14 mouse cellular contexts compared by ENCODE assay signal in genomic region chr13:94038052-94038340, GRCm38 (mm10). TPM values are rescaled to one million over a fixed set of nuclear protein-coding genes. Genes with fewer than 3 reads are reported as not detected.
DNase-seq lines count a peak whose midpoint lies in the region; ATAC-seq and TF ChIP-seq lines count a peak whose summit lies in the region.
"Had no signal": no experiment of that assay in that cellular context is flagged by ENCODE, and none has a peak within 500 bp of the region (broad histone marks: within the 10 kb centered on the region; RNA-seq: fewer than 3 reads in every experiment).

No protein-coding gene starts in this region.

- H3K4me1 ChIP-seq in intestine, embryonic 14.5 days (replicated peaks; ENCODE audit: control insufficient read depth, insufficient read depth, low read length): peaks cover 13% of the 10 kb centered on the region; the same call in 1 of the 2 replicates
- no peaks in the 10 kb centered on the region for H3K4me1 ChIP-seq in intestine, embryonic 15.5 days (replicated peaks)
- H3K4me1 ChIP-seq in lung, postnatal 0 days (ENCODE audit: insufficient read depth, low read depth, low read length): peaks cover 8% of the 10 kb centered on the region; the same call in 1 of the 2 replicates
- H3K4me1 ChIP-seq in neural tube, embryonic 14.5 days (ENCODE audit: control insufficient read depth, insufficient read depth, low read length): peaks cover 5% of the 10 kb centered on the region; the same call in 1 of the 2 replicates
- H3K4me1 ChIP-seq: liver, embryonic 13.5 days; megakaryocyte, embryonic 14.5 days had no signal

- intact Hi-C loops in gastrocnemius, adult 2 months (cut with DNase I): no loop called here
- intact Hi-C loops in gastrocnemius, postnatal 36 days (cut with DNase I): no loop called here

- no peak for DNase-seq in gastrocnemius, adult 2 months
- no peak for DNase-seq in gastrocnemius, postnatal 36 days
- no peak for DNase-seq in intestine, embryonic 14.5 days (ENCODE audit: low spot score)
- no peak for DNase-seq in lung, postnatal 0 days (ENCODE audit: low spot score)
- DNase-seq in lung, postnatal 10 days: no peak
- DNase-seq in cerebellum, postnatal 14 days: no peak
- DNase-seq: B cell, adult 2 months; cerebellum, adult 11 months; liver, embryonic 13.5 days; thymus, postnatal 36 days had no signal

- H3K9me3 ChIP-seq in intestine, embryonic 14.5 days (ENCODE audit: control insufficient read depth, low read length): no peaks in the 10 kb centered on the region
- H3K9me3 ChIP-seq in intestine, embryonic 15.5 days: no peaks in the 10 kb centered on the region
- H3K9me3 ChIP-seq in lung, postnatal 0 days (ENCODE audit: low read length): no peaks in the 10 kb centered on the region
- H3K9me3 ChIP-seq in neural tube, embryonic 14.5 days (ENCODE audit: control insufficient read depth, low read length): no peaks in the 10 kb centered on the region
- H3K9me3 ChIP-seq: G1E; liver, embryonic 13.5 days had no signal

- no peak overlapping the region for H3K4me3 ChIP-seq in gastrocnemius, adult 2 months
- no peak overlapping the region for H3K4me3 ChIP-seq in intestine, embryonic 14.5 days (ENCODE audit: low read depth, low read length)
- no peak overlapping the region for H3K4me3 ChIP-seq in intestine, embryonic 15.5 days (replicated peaks)
- no peak overlapping the region for H3K4me3 ChIP-seq in lung, postnatal 0 days (ENCODE audit: low read depth, low read length)
- H3K4me3 ChIP-seq in neural tube, embryonic 14.5 days (ENCODE audit: low read depth, low read length): no peak overlapping the region
- H3K4me3 ChIP-seq: liver, embryonic 13.5 days; megakaryocyte, embryonic 14.5 days had no signal

- WGBS in intestine, embryonic 14.5 days: 3% methylated on average over 2 of the region's 2 CpGs
- 9% methylated on average over 2 of the region's 2 CpGs for WGBS in intestine, embryonic 15.5 days
- 8% methylated on average over 2 of the region's 2 CpGs for WGBS in lung, postnatal 0 days
- WGBS in neural tube, embryonic 14.5 days: 23% methylated on average over 2 of the region's 2 CpGs

- no peaks in the 10 kb centered on the region for H3K27me3 ChIP-seq in intestine, embryonic 14.5 days (replicated peaks; ENCODE audit: control insufficient read depth, insufficient read depth, low read length)
- no peaks in the 10 kb centered on the region for H3K27me3 ChIP-seq in intestine, embryonic 15.5 days (replicated peaks)
- H3K27me3 ChIP-seq in lung, postnatal 0 days (replicated peaks; ENCODE audit: insufficient read depth, low read length): no peaks in the 10 kb centered on the region
- no peaks in the 10 kb centered on the region for H3K27me3 ChIP-seq in neural tube, embryonic 14.5 days (ENCODE audit: control insufficient read depth, insufficient read depth, low read length)
- H3K27me3 ChIP-seq: liver, embryonic 13.5 days had no signal

- H3K27ac ChIP-seq in gastrocnemius, adult 2 months: peak overlapping the region; percentile 7; the same call in 1 of the 2 replicates
- H3K27ac ChIP-seq in intestine, embryonic 14.5 days (ENCODE audit: low read depth): peak overlapping the region; percentile 49; the same call in 1 of the 2 replicates
- no peak overlapping the region for H3K27ac ChIP-seq in intestine, embryonic 15.5 days
- peak overlapping the region; percentile 45 for H3K27ac ChIP-seq in lung, postnatal 0 days (ENCODE audit: low read length)
- 0 out of 2 replicates have a peak overlapping the region, but pooled peaks have one; percentile 24 for H3K27ac ChIP-seq in neural tube, embryonic 14.5 days (ENCODE audit: low read depth, low read length)
- H3K27ac ChIP-seq: liver, embryonic 13.5 days had no signal

- H3K36me3 ChIP-seq in intestine, embryonic 14.5 days (ENCODE audit: control insufficient read depth, insufficient read depth, low read length): no peaks in the 10 kb centered on the region
- H3K36me3 ChIP-seq in intestine, embryonic 15.5 days: no peaks in the 10 kb centered on the region
- H3K36me3 ChIP-seq in lung, postnatal 0 days (ENCODE audit: insufficient read depth, low read length): no peaks in the 10 kb centered on the region
- no peaks in the 10 kb centered on the region for H3K36me3 ChIP-seq in neural tube, embryonic 14.5 days (ENCODE audit: control insufficient read depth, insufficient read depth, low read length)
- H3K36me3 ChIP-seq: G1E; liver, embryonic 13.5 days had no signal

- no peak for ATAC-seq in intestine, embryonic 14.5 days (replicated peaks; ENCODE audit: low FRiP score, low TSS enrichment, low read depth)
- no peak for ATAC-seq in intestine, embryonic 15.5 days
- ATAC-seq in lung, postnatal 0 days: no peak
- no peak for ATAC-seq in neural tube, embryonic 14.5 days (ENCODE audit: low read depth)

- TF ChIP-seq CTCF in gastrocnemius, adult 2 months (IDR thresholded peaks at IDR 0.05): no peak
- TF ChIP-seq CTCF in lung, postnatal 0 days (IDR thresholded peaks at IDR 0.05): no peak

- H3K9ac ChIP-seq in intestine, embryonic 14.5 days (ENCODE audit: low read length): no peak overlapping the region
- H3K9ac ChIP-seq in intestine, embryonic 15.5 days: no peak overlapping the region
- H3K9ac ChIP-seq in lung, postnatal 0 days (replicated peaks; ENCODE audit: low read depth): no peak overlapping the region
- no peak overlapping the region for H3K9ac ChIP-seq in neural tube, embryonic 14.5 days (replicated peaks; ENCODE audit: low read depth, low read length)
- H3K9ac ChIP-seq: liver, embryonic 13.5 days had no signal

- no peak for TF ChIP-seq EP300 in lung, postnatal 0 days (IDR thresholded peaks at IDR 0.05)

- H3K4me2 ChIP-seq in intestine, embryonic 14.5 days (ENCODE audit: low read length): no peak overlapping the region
- no peak overlapping the region for H3K4me2 ChIP-seq in intestine, embryonic 15.5 days (replicated peaks)
- no peak overlapping the region for H3K4me2 ChIP-seq in lung, postnatal 0 days (replicated peaks; ENCODE audit: low read depth, low read length)
- H3K4me2 ChIP-seq in neural tube, embryonic 14.5 days (ENCODE audit: low read depth, low read length): no peak overlapping the region
- H3K4me2 ChIP-seq: liver, embryonic 13.5 days had no signal

RNA-seq across cellular contexts. Expression of gene Lhfpl2, which starts 19.6 kb away (rescaled TPM):
- 1 to 10 TPM; 1.5 to 4.2 TPM for total RNA-seq in gastrocnemius, adult 2 months (2021)
- 1 to 10 TPM; 2.6 to 2.8 TPM for total RNA-seq in gastrocnemius, postnatal 36 days (2021)
- 17.3 and 17.9 TPM in 2 replicates for polyA plus RNA-seq in intestine, embryonic 14.5 days (2014; fragmentation: Nextera tagmentation; extraction: Ambion mirVana)
- 19.4 and 19.8 TPM in 2 replicates for polyA plus RNA-seq in intestine, embryonic 15.5 days (2015; fragmentation: Nextera tagmentation; extraction: Ambion mirVana)
- 19.9 and 21.4 TPM in 2 replicates for polyA plus RNA-seq in lung, postnatal 0 days (2015; fragmentation: Nextera tagmentation; extraction: Ambion mirVana)
- polyA plus RNA-seq in neural tube, embryonic 14.5 days (2014; fragmentation: Nextera tagmentation; extraction: Ambion mirVana): 9.6 and 17.5 TPM in 2 replicates
- polyA plus RNA-seq: G1E had no signal
